Mouse (Mus musculus) ZHBTc4 (cell line): ENCODE results near the gene Arpc4.

Experiments used
- DNase-seq: peaks from one replicate; pipeline ENCODE4 v3.0.0-alpha.2; 2011; ENCODE audit warnings: low read depth, low spot score

The Arpc4 gene

GRCm38 (mm10) chr6:113364518-113365135 is 13.3 kb upstream of the Arpc4 start:
- DNase-seq: peak; percentile 57

GRCm38 (mm10) chr6:113366639-113367038 is 11.3 kb upstream of the Arpc4 start:
- peak; percentile 57 for DNase-seq

GRCm38 (mm10) chr6:113367574-113367973 is 10.3 kb upstream of the Arpc4 start:
- DNase-seq: no peak

DNA sequence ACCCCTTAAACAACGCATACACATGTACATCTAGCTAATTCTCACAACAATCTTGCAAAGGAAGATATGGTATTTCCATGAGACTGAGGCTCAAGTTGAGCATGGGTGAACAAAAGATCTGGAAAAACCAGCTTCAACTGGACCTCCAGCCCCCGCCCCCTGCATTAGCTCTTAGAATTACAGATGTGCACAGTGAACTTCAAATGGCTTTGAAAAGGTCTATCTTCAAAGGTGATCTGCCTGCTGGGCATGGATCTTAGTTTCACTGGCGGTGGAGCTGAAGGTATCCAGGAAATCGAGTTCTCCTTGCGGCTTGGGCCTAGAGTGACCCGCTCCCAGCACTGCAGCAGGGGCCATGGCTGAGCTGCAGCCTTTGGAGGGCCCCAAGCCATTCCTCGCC is 9.8 kb upstream of the Arpc4 start:
- DNase-seq: peak; percentile 94

- DNase-seq: no peak
Observed at GRCm38 (mm10) chr6:113368577-113368976, 9.3 kb upstream of the Arpc4 start.

- no peak for DNase-seq
Observed at GRCm38 (mm10) chr6:113370194-113370929, 7.6 kb upstream of the Arpc4 start.

GRCm38 (mm10) chr6:113373491-113373890 is 4.4 kb upstream of the Arpc4 start:
- no peak for DNase-seq

GRCm38 (mm10) chr6:113377172-113377495 is 781 bp upstream of the Arpc4 start:
- no peak for DNase-seq

DNA sequence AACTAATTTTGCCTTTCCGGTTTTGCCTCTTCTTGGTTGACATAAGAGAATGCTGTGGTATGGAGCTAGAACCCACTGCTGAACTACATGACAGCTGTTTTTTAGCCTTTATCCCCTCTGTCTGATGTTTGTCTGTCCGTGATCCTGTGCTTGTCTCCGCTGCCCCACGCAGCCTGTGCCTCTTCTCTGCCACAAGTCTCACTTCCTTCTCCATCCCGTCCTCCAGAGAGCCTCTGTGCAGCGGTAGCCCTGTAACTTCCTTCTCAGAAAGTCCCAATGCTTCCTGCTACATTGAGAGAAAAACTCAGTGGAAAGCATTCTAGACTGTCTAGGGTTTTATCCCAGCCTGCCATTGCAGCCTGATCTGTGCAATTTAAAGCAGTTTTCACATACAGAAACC is 1.3 kb downstream of the Arpc4 start:
- DNase-seq: no peak

GRCm38 (mm10) chr6:113380480-113380879 is 2.6 kb downstream of the Arpc4 start:
- DNase-seq: peak; percentile 57

GRCm38 (mm10) chr6:113384351-113384927 is 6.5 kb downstream of the Arpc4 start:
- DNase-seq: no peak

DNA sequence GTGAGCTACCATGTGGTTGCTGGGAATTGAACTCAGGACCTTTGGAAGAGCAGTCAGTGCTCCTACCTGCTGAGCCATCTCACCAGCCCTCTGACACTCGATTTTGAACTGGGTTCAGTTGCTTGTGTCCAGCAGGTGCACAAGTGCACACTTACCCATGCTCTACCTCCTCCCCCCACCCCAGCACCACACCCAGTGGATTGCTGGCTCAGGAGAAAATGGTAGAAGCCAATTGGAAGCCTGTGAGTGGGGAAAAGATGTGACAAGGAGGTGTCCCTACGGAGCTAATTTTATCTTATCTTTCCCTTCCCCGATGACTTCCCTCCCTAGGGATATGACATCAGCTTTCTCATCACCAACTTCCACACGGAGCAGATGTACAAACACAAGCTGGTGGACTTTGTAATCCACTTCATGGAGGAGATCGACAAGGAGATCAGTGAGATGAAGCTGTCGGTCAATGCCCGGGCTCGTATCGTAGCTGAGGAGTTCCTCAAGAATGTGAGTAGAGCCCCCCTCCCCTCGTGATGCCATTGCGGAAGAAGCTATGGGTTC is 7.3 kb downstream of the Arpc4 start:
- DNase-seq: no peak

DNA sequence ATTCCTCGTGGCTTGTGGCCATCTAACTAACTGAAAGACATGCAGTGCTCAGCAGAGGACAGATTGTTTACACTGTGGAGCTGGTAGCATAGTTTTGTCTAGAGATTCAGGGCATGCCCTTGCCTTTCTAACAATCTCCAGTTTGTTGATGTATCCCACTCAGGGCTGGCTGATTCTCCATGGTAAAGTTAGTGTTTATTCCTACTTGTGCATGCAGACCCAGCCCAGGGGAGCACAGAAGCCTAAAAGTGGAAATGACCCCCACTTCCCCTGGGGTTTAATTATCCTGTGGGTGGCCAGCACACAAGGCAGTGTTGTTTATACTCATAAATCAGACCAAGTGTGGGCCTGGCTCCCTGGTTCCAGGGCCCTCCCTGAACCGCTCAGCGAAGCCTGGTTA is 8.1 kb downstream of the Arpc4 start:
- DNase-seq: no peak

DNA sequence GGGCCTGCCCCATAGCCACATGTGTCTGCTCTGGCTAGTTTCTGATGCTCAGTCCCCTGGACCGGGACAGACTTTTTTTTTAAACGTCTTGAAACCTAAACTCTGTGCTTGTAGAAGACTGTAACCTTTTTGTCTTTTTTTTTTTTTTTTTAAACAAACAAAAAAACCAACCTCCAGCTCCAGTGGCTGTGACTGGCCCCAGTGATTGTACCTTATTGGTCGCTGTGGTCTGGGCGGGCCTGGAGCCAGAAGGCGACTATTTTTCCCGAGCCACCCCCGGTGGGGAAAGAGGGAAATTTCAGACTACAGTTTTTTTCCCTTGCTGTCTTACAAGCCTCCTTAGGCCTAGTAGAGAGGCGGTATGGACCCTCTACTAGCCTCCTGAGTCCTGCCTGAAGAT is 11.0 kb downstream of the Arpc4 start, which contains the start of gene Ttll3:
TSS of gene Ttll3 (plus strand) at position 301 of the 400 bp plus-strand sequence.
- no peak for DNase-seq

DNA sequence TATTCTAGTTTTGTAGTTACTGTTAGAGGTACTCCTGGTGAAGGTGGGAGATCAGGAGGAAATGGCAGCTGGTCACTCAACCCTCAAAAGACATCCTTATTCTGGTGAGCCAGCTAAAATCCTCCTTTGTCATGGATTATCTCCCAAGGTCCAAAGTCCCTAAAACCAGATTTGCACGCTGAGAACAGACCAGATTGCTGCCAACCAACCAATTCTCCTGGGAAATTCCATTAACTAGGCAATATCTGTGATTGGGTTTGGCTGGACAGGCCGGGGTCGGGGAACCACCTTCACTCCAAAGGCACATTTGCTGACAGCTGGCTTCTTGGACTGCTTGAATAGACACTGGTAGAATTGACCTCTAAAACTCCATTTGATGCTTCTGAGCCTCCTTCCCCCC is 12.8 kb downstream of the Arpc4 start:
- DNase-seq: no peak

DNA sequence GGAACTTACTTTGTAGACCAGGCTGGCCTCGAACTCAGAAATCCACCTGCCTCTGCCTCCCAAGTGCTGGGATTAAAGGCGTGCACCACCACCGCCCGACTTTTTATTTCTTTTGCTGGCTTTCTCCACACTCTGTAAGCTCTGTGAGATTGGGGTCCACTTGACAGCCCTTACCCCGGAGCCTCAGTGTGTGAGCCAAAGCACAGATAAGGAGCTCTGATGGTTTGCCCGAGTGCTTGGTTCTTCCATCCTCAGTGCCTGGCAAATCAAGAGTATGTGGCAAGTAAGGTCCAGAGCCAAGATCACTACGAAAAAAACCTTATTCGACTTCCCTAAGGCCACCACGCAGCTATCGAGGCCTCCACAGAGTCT is 14.1 kb downstream of the Arpc4 start:
- DNase-seq: no peak

DNA sequence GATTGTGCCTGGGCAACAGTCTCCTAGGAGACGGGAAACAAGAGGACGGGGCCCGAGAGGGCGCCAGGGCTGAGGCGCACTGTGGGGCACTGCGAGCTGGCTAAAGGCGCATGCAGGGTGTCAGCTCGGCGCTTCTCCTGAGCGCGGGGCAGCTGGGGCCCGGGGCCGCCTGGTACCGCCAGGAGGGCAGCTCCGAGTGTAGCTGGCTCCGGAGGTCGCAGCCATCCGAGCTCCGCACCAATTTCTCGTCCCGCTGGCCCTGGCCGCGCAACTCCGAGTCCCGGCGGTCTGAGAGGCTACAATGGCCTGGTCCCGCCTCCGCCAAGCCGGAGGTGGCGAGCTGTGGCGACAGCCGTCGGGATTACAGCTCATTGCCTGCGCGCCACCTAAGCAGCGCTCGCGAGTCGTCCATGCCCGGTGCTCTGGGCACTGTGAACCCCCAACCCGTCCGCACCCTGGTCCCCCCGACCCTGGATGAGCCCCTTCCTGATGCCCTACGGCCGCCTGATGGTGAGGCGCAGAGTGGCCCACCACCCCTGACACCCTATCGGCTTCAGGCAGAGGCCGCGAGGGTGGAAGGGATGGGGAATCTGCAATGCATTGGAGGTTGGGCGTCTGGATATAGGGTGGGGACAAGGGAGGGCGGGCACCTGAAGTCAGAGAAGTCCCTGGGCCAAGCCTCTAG is 14.6 kb downstream of the Arpc4 start:
- DNase-seq: peak; percentile 82

DNA sequence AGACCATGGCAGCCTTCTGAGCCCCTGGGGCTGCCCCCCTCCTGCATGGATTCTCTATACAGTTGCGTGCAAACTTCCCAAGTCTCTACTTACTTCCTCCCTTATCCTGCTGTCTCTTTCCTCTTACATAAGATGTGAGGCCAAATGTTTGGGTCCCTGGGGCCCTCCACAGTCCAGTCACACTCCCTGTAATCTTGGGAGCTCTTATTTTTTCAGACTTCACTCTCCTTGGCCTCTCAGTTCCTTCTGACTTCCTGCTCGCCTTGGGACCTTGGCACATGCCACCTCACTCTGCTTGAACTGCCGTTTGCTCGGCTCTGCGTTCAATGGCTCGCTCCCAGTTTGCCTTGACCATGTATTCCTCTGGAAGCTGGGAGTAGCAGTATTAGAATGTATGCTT is 16.0 kb downstream of the Arpc4 start:
- no peak for DNase-seq

GRCm38 (mm10) chr6:113394811-113395210 is 16.9 kb downstream of the Arpc4 start:
- DNase-seq: no peak

DNA sequence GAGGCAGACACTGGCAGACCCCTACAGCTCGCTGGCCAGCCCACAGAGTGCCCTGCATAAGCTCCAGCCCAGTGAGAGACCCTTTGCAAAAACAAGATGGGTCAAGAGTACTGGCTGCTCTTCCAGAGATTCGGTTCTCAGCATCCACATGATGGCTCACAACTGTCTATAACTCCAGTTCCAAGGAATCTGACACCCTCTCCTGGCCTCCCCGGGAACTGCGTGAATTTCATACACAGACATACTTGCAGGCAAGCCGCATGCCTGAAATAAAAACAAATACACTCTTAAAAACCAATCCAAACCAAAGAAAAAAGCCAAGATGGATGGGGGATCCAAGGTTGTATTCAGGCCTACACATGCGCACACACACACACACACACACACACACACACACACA is 17.6 kb downstream of the Arpc4 start:
- DNase-seq: peak; percentile 66

DNA sequence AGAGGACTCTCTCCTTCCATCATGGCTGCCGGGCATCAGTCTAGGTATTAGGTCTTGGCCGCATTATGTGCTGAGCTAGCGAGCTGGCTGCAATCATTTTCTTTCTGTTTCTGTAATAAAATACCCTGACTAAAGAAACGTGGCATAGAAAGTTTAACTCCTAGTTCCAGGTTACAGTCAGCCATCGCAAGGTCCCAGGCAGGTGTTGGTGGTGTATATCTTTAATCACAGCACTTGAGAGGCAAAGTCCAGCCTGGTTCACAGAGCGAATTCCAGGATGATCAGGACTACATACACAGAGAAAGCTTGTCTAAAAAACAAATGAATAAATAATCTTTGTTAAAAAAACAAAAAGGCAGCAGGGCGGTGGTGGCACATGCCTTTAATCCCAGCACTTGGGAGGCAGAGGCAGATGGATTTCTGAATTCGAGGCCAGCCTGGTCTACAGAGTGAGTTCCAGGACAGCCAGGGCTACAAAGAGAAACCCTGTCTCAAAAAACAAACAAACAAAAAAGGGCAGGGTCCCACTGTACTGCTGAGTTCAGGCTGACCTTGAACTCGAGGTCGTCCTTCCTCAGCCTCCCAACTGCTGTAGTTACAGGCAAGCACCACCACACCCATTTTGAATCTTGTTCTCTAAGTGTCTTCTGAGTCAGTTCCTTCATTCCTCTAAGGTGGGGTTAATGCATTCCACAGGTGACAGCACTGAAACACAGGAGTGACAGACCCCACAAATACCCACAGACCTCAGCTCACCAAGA is 18.5 kb downstream of the Arpc4 start:
- DNase-seq: peak; percentile 92

- DNase-seq: no peak
Observed at GRCm38 (mm10) chr6:113402094-113402493, 24.2 kb downstream of the Arpc4 start.
